Mouse (Mus musculus): Measurements from ENCODE around the gene Banp. TPM values are rescaled to one million over a fixed set of nuclear protein-coding genes. Genes with fewer than 3 reads are reported as not detected.

Gene Banp
- total and polyA plus RNA-seq, 3 experiments = 19.2 to 28.4 TPM; not detected in 1

GRCm38 (mm10) chr8:121987892-121988291 is 38.3 kb downstream of the Banp start:
- Histone ChIP-seq H3K79me2 (ENCODE audit: control insufficient read depth, insufficient read depth, low read length, poor library complexity) (no peaks in the 10 kb centered on the region), H3K36me3 (ENCODE audit: control insufficient read depth in 1 of 2, insufficient read depth in 2 of 2, low read length in 2 of 2) (peaks cover 0 to 2% of the 10 kb centered on the region in 2 experiments; a peak in 2 of 4 replicates), H3K4me3 (ENCODE audit: control insufficient read depth in 1 of 2, insufficient read depth in 1 of 2, low read depth in 2 of 2, low read length in 2 of 2) (no peak overlapping the region), H3K4me1 (ENCODE audit: control insufficient read depth in 1 of 2, insufficient read depth in 2 of 2, low read length in 2 of 2) (no peaks in the 10 kb centered on the region), H3K9me3 (replicated peaks; ENCODE audit: insufficient read depth, low read length) (no peaks in the 10 kb centered on the region), H3K27ac (ENCODE audit: control insufficient read depth, low read depth, low read length) (no peak overlapping the region), H3K27me3 (ENCODE audit: control insufficient read depth in 1 of 2, insufficient read depth in 2 of 2, low read length in 2 of 2) (no peaks in the 10 kb centered on the region), H3K9ac (ENCODE audit: control insufficient read depth, low read depth, low read length, poor library complexity, severe bottlenecking) (no peak overlapping the region)
- DNase-seq (ENCODE audit: low read depth, low spot score) = no peak
- TF ChIP-seq E2F4 (IDR thresholded peaks at IDR 0.05; ENCODE audit: borderline replicate concordance, low read depth, low read length) (no peak), GATA1 (IDR thresholded peaks at IDR 0.05; ENCODE audit: low read depth, low read length) (no peak), SMC3 (IDR thresholded peaks at IDR 0.05; ENCODE audit: low read depth, low read length) (no peak), ZNF384 (IDR thresholded peaks at IDR 0.05; ENCODE audit: low read depth, low read length) (no peak), RCOR1 (IDR thresholded peaks at IDR 0.05; ENCODE audit: low read depth, low read length) (no peak), MYC (IDR thresholded peaks at IDR 0.05; ENCODE audit: low read depth, low read length) (no peak), MEF2A (IDR thresholded peaks at IDR 0.05; ENCODE audit: extremely low read depth, insufficient replicate concordance, low read depth, low read length, poor library complexity, severe bottlenecking) (no peak), ZC3H11A (IDR thresholded peaks at IDR 0.05; ENCODE audit: low read depth, low read length) (no peak), CHD2 (IDR thresholded peaks at IDR 0.05; ENCODE audit: low read length) (no peak), TCF12 (IDR thresholded peaks at IDR 0.05; ENCODE audit: low read depth, low read length) (no peak), MAX (IDR thresholded peaks at IDR 0.05; ENCODE audit: low read length) (no peak), ELF1 (IDR thresholded peaks at IDR 0.05; ENCODE audit: low read depth, low read length) (no peak), JUND (IDR thresholded peaks at IDR 0.05; ENCODE audit: low read depth, low read length) (no peak), UBTF (IDR thresholded peaks at IDR 0.05; ENCODE audit: borderline replicate concordance, insufficient read depth, low read depth, low read length) (no peak), MYB (IDR thresholded peaks at IDR 0.05; ENCODE audit: low read depth, low read length) (no peak), USF2 (IDR thresholded peaks at IDR 0.05; ENCODE audit: borderline replicate concordance in 1 of 2, insufficient read depth in 1 of 2, low read depth in 1 of 2, low read length in 2 of 2) (no peak), CTCF (IDR thresholded peaks at IDR 0.05 in 2 of 3, conservative IDR thresholded peaks at IDR 0.05 in 1 of 3; ENCODE audit: control insufficient read depth in 1 of 3, insufficient read depth in 1 of 3, low read depth in 2 of 3, low read length in 3 of 3, poor library complexity in 1 of 3, severe bottlenecking in 1 of 3) (no peak), POLR2AphosphoS2 (IDR thresholded peaks at IDR 0.05; ENCODE audit: low read length) (no peak), HCFC1 (IDR thresholded peaks at IDR 0.05; ENCODE audit: low read depth, low read length) (no peak), NRF1 (IDR thresholded peaks at IDR 0.05; ENCODE audit: insufficient read depth, low read depth, low read length, poor library complexity, severe bottlenecking) (no peak)
